Mouse (Mus musculus) hindbrain, postnatal 0 days (tissue): Measurements from ENCODE around the gene Ogfr. TPM values are rescaled to one million over a fixed set of nuclear protein-coding genes. Genes with fewer than 3 reads are reported as not detected.

ENCODE experiments used
- ATAC-seq: fragments of 200-750 bp; cut with Nextera tagmentation; 2 replicates; pipeline ENCODE4 v1.8.0; 2017; ENCODE audit warnings: mild to moderate bottlenecking, moderate TSS enrichment, moderate library complexity
- DNase-seq: peaks from one replicate; pipeline ENCODE4 v3.0.0-alpha.2; 2015; ENCODE audit warnings: low spot score
- H3K27ac ChIP-seq: fragments of 300-500 bp; sonication (generic); 2 replicates; pipeline ENCODE4 v1.5.1; 2014; ENCODE audit warnings: mild to moderate bottlenecking
- H3K27me3 ChIP-seq: fragments of 300-500 bp; sonication (generic); 2 replicates; pipeline ENCODE4 v1.6.1; 2014; ENCODE audit warnings: low read length, mixed read lengths; ENCODE audit not compliant: insufficient read depth
- H3K36me3 ChIP-seq: fragments of 300-500 bp; sonication (generic); 2 replicates; pipeline ENCODE4 v1.6.1; 2014; ENCODE audit warnings: low read length, mixed read lengths; ENCODE audit not compliant: insufficient read depth
- H3K4me1 ChIP-seq: fragments of 300-500 bp; sonication (generic); 2 replicates; pipeline ENCODE4 v1.6.1; 2014; ENCODE audit warnings: antibody characterized with exemption, low read length, mixed read lengths; ENCODE audit not compliant: insufficient read depth
- H3K4me2 ChIP-seq: fragments of 300-500 bp; sonication (generic); 2 replicates; pipeline ENCODE4 v1.6.1; 2014; ENCODE audit warnings: low read depth, mild to moderate bottlenecking, low read length, moderate library complexity, mixed read lengths
- H3K4me3 ChIP-seq: fragments of 300-500 bp; sonication (generic); 2 replicates; pipeline ENCODE4 v1.5.1; 2014; ENCODE audit warnings: low read length
- H3K9ac ChIP-seq: fragments of 300-500 bp; sonication (generic); replicated peaks from 2 replicates; pipeline ENCODE4 v1.6.1; 2014; ENCODE audit warnings: mild to moderate bottlenecking, low read length, moderate library complexity, mixed read lengths
- H3K9me3 ChIP-seq: fragments of 300-500 bp; sonication (generic); 2 replicates; pipeline ENCODE4 v1.6.1; 2016; ENCODE audit warnings: low read length, mixed read lengths
- CTCF ChIP-seq: IDR thresholded peaks from 2 replicates; pipeline ENCODE4 v1.5.1; 2016; ENCODE audit warnings: antibody characterized with exemption, control low read depth, low read depth
- WGBS: fragments of 180-500 bp; shearing (Covaris S2); extraction: QIAGEN DNeasy Blood & Tissue Kit; methylation state at CpG from one replicate; pipeline ENCODE4 v1.1.7; 2014; 5-methylcytosine and 5-hydroxymethylcytosine counted together
- polyA plus RNA-seq: library from polyadenylated mRNA; unstranded; fragments of >200 nt; fragmentation: Nextera tagmentation; extraction: Ambion mirVana; gene quantifications from 2 replicates; pipeline ENCODE4 v1.2.1, GENCODE M21; 2015
- total RNA-seq: library from RNA; depleted of rRNA; stranded (reverse); fragments of >200 nt; gene quantifications from 2 replicates; pipeline ENCODE4 v1.2.3, GENCODE M21; 2014

Ogfr gene
- total and polyA plus RNA-seq, 2 experiments from 2014 or later = 82.9 to 106 TPM

GRCm38 (mm10) chr2:180576482-180576881, 12.6 kb upstream of the Ogfr start:
- Histone ChIP-seq H3K9me3 (no peaks in the 10 kb centered on the region), H3K27ac (no peak overlapping the region), H3K4me3 (no peak overlapping the region), H3K9ac (no peak overlapping the region), H3K27me3 (no peaks in the 10 kb centered on the region), H3K4me1 (no peaks in the 10 kb centered on the region), H3K36me3 (no peaks in the 10 kb centered on the region), H3K4me2 (no peak overlapping the region)
- DNase-seq (no peak), ATAC-seq (no peak)
- 30% methylated on average over 4 of the region's 4 CpGs for WGBS
- TF ChIP-seq CTCF = no peak

GRCm38 (mm10) chr2:180578686-180579085, 10.4 kb upstream of the Ogfr start:
- Histone ChIP-seq H3K4me2 (no peak overlapping the region), H3K4me1 (peaks cover 6% of the 10 kb centered on the region), H3K36me3 (no peaks in the 10 kb centered on the region), H3K4me3 (no peak overlapping the region), H3K27ac (no peak overlapping the region), H3K9ac (no peak overlapping the region), H3K27me3 (no peaks in the 10 kb centered on the region), H3K9me3 (no peaks in the 10 kb centered on the region)
- ATAC-seq (peak; percentile 56; the same call in 1 of the 2 replicates), DNase-seq (peak; percentile 88)
- TF ChIP-seq CTCF = peak; percentile 94
- 10% methylated on average over 3 of the region's 3 CpGs for WGBS

DNA sequence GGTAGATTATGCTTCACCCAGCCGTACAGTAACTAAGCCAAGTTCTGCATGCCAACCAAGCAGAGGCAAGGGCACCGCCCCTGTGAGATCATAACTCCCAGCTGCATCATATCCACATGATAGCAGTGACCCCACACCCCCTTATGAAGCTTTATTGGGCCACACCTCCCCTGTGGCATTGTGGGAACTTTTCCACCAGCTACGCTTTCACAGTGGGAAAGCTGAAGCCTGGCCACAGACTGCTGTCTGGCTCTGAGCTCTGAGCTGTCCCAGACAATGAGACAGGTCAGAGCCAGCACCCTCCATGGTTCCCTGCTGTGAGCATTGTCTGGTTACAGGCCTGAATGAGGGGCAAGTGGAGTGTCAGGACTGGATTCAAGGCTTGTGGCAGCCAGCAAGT, 8.0 kb upstream of the Ogfr start, which contains the start of gene Mrgbp:
Gene Mrgbp, plus strand, starts transcription at position 303 of the 400 bp plus-strand sequence.
- no peak for ATAC-seq
- Histone ChIP-seq H3K27me3 (no peaks in the 10 kb centered on the region), H3K36me3 (peaks cover 3% of the 10 kb centered on the region; the same call in 1 of the 2 replicates), H3K4me2 (no peak within 1 kb of the TSS), H3K9ac (no peak within 1 kb of the TSS), H3K9me3 (no peaks in the 10 kb centered on the region), H3K27ac (no peak within 1 kb of the TSS), H3K4me1 (peaks cover 11% of the 10 kb centered on the region), H3K4me3 (no peak within 1 kb of the TSS)
- 52% methylated on average over 3 of the region's 3 CpGs for WGBS
- DNase-seq = no peak
- no peak for TF ChIP-seq CTCF

GRCm38 (mm10) chr2:180582481-180583153, 6.4 kb upstream of the Ogfr start:
- peaks cover 11% of the 10 kb centered on the region for H3K4me1 ChIP-seq
- peak overlapping the region; percentile 73 for H3K4me3 ChIP-seq
- H3K27ac ChIP-seq = peak overlapping the region; percentile 77
- H3K4me2 ChIP-seq = peak overlapping the region; percentile 92
- ATAC-seq = peak; percentile 76
- DNase-seq = peak; percentile 98
- H3K36me3 ChIP-seq = peaks cover 11% of the 10 kb centered on the region
- TF ChIP-seq CTCF = peak; percentile 89
- under 1% methylated on average over 50 of the region's 57 CpGs for WGBS
- H3K9ac ChIP-seq = peak overlapping the region; percentile 81
- H3K9me3 ChIP-seq = no peaks in the 10 kb centered on the region
- no peaks in the 10 kb centered on the region for H3K27me3 ChIP-seq

DNA sequence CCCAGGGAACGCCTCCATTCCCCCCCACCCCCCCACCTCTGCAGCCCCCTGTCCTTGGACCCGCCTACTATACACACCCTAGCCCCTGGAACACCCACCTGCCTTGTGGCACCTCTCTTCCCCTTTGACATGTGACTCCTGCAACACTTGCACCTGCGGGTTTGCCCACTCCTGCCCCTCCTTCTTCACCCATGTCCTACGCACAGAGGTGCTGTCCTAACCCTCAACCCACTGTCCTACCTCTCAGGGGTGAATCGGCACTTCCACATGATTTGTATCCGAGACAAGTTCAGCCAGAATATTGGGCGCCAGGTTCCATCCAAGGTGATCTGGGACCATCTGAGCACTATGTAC, 5.9 kb upstream of the Ogfr start:
- no peaks in the 10 kb centered on the region for H3K9me3 ChIP-seq
- TF ChIP-seq CTCF = no peak
- peaks cover 11% of the 10 kb centered on the region for H3K4me1 ChIP-seq
- peak overlapping the region; percentile 73 for H3K4me3 ChIP-seq
- ATAC-seq (peak; percentile 13), DNase-seq (no peak)
- H3K36me3 ChIP-seq = peaks cover 11% of the 10 kb centered on the region
- peak overlapping the region; percentile 77; the same call in 1 of the 2 replicates for H3K27ac ChIP-seq
- WGBS = 25% methylated on average over 7 of the region's 7 CpGs
- H3K4me2 ChIP-seq = peak overlapping the region; percentile 92
- peak overlapping the region; percentile 81 for H3K9ac ChIP-seq
- no peaks in the 10 kb centered on the region for H3K27me3 ChIP-seq

- ATAC-seq = no peak
- TF ChIP-seq CTCF = peak; percentile 54
- peaks cover 39% of the 10 kb centered on the region for H3K36me3 ChIP-seq
- H3K9me3 ChIP-seq = no peaks in the 10 kb centered on the region
- H3K4me2 ChIP-seq = peak overlapping the region; percentile 88
- peak overlapping the region; percentile 90 for H3K4me3 ChIP-seq
- peaks cover 11% of the 10 kb centered on the region for H3K4me1 ChIP-seq
- H3K27ac ChIP-seq = peak overlapping the region; percentile 97; the same call in 1 of the 2 replicates
- peak; percentile 49 for DNase-seq
- WGBS = 48% methylated on average over 6 of the region's 6 CpGs
- no peaks in the 10 kb centered on the region for H3K27me3 ChIP-seq
- H3K9ac ChIP-seq = peak overlapping the region; percentile 87
These were observed 316 bp upstream of the Ogfr start for GRCm38 (mm10) chr2:180588736-180589122.

GRCm38 (mm10) chr2:180597490-180597889, 8.4 kb downstream of the Ogfr start, which contains the start of gene Col9a3:
Gene Col9a3 (plus strand): TSS chr2:180597790.
- no peak for DNase-seq
- peak within 1 kb of the TSS; percentile 51 for H3K9ac ChIP-seq
- WGBS = 55% methylated on average over 4 of the region's 4 CpGs
- H3K4me3 ChIP-seq = peak within 1 kb of the TSS; percentile 33
- no peaks in the 10 kb centered on the region for H3K9me3 ChIP-seq
- peaks cover 21% of the 10 kb centered on the region for H3K4me1 ChIP-seq
- TF ChIP-seq CTCF = no peak
- H3K36me3 ChIP-seq = peaks cover 28% of the 10 kb centered on the region
- ATAC-seq = no peak
- no peaks in the 10 kb centered on the region for H3K27me3 ChIP-seq
- H3K4me2 ChIP-seq = peak within 1 kb of the TSS; percentile 58
- H3K27ac ChIP-seq = peak within 1 kb of the TSS; percentile 78
